Mouse (Mus musculus): ENCODE measurements around the gene Krit1. TPM values are rescaled to one million over a fixed set of nuclear protein-coding genes. Genes with fewer than 3 reads are reported as not detected.

Gene Krit1
- 56.9 and 68.8 TPM in 2 replicates for polyA plus RNA-seq (2014; fragmentation: Nextera tagmentation; extraction: Ambion mirVana)

- DNase-seq (peak; percentile 94), ATAC-seq (ENCODE audit: low FRiP score, low TSS enrichment) (peak; percentile 96)
- Histone ChIP-seq H3K27me3 (ENCODE audit: control insufficient read depth, insufficient read depth, low read length) (no peaks in the 10 kb centered on the region), H3K4me1 (ENCODE audit: control insufficient read depth, insufficient read depth, low read length) (peaks cover 16% of the 10 kb centered on the region), H3K9ac (replicated peaks; ENCODE audit: low read length) (peak within 1 kb of the TSS; percentile 83), H3K4me3 (replicated peaks; ENCODE audit: low read depth, low read length) (peak within 1 kb of the TSS; percentile 87), H3K27ac (replicated peaks; ENCODE audit: low read depth, low read length) (peak within 1 kb of the TSS; percentile 90), H3K4me2 (ENCODE audit: low read length) (peak within 1 kb of the TSS; percentile 87), H3K9me3 (ENCODE audit: control insufficient read depth, low read length) (no peaks in the 10 kb centered on the region), H3K36me3 (ENCODE audit: control insufficient read depth, insufficient read depth, low read length) (peaks cover 4% of the 10 kb centered on the region; the same call in 1 of the 2 replicates)
- WGBS: under 1% methylated on average over 87 of the region's 109 CpGs
Observed at GRCm38 (mm10) chr5:3802433-3803291, at the start of gene Krit1, which contains the start of gene Ankib1. Gene Krit1, plus strand, starts transcription at chr5:3803184. Gene Ankib1, minus strand, starts transcription at chr5:3802925.

- Histone ChIP-seq H3K36me3 (ENCODE audit: control insufficient read depth, insufficient read depth, low read length) (0 out of 2 replicates have a peak, but pooled peaks cover 7% of the 10 kb centered on the region), H3K27ac (replicated peaks; ENCODE audit: low read depth, low read length) (peak overlapping the region; percentile 41; the same call in 1 of the 2 replicates), H3K4me1 (ENCODE audit: control insufficient read depth, insufficient read depth, low read length) (peaks cover 8% of the 10 kb centered on the region; the same call in 1 of the 2 replicates), H3K9ac (replicated peaks; ENCODE audit: low read length) (no peak overlapping the region), H3K27me3 (ENCODE audit: control insufficient read depth, insufficient read depth, low read length) (no peaks in the 10 kb centered on the region), H3K4me2 (ENCODE audit: low read length) (no peak overlapping the region), H3K9me3 (ENCODE audit: control insufficient read depth, low read length) (no peaks in the 10 kb centered on the region), H3K4me3 (replicated peaks; ENCODE audit: low read depth, low read length) (no peak overlapping the region)
- ATAC-seq (ENCODE audit: low FRiP score, low TSS enrichment) (no peak), DNase-seq (peak; percentile 33)
- 37% methylated on average over 3 of the region's 3 CpGs for WGBS
Observed at GRCm38 (mm10) chr5:3771512-3771911, 31.5 kb upstream of the Krit1 start.

GRCm38 (mm10) chr5:3772017-3772416, 31.0 kb upstream of the Krit1 start:
- Histone ChIP-seq H3K4me3 (replicated peaks; ENCODE audit: low read depth, low read length) (no peak overlapping the region), H3K9ac (replicated peaks; ENCODE audit: low read length) (no peak overlapping the region), H3K4me2 (ENCODE audit: low read length) (no peak overlapping the region), H3K36me3 (ENCODE audit: control insufficient read depth, insufficient read depth, low read length) (0 out of 2 replicates have a peak, but pooled peaks cover 7% of the 10 kb centered on the region), H3K4me1 (ENCODE audit: control insufficient read depth, insufficient read depth, low read length) (peaks cover 8% of the 10 kb centered on the region; the same call in 1 of the 2 replicates), H3K27ac (replicated peaks; ENCODE audit: low read depth, low read length) (peak overlapping the region; percentile 41), H3K27me3 (ENCODE audit: control insufficient read depth, insufficient read depth, low read length) (no peaks in the 10 kb centered on the region), H3K9me3 (ENCODE audit: control insufficient read depth, low read length) (no peaks in the 10 kb centered on the region)
- WGBS: 44% methylated on average over 3 of the region's 3 CpGs
- DNase-seq (peak; percentile 12), ATAC-seq (ENCODE audit: low FRiP score, low TSS enrichment) (no peak)

- Histone ChIP-seq H3K4me1 (ENCODE audit: control insufficient read depth, insufficient read depth, low read length) (no peaks in the 10 kb centered on the region), H3K36me3 (ENCODE audit: control insufficient read depth, insufficient read depth, low read length) (no peaks in the 10 kb centered on the region), H3K9ac (replicated peaks; ENCODE audit: low read length) (no peak overlapping the region), H3K27ac (replicated peaks; ENCODE audit: low read depth, low read length) (no peak overlapping the region), H3K4me2 (ENCODE audit: low read length) (no peak overlapping the region), H3K4me3 (replicated peaks; ENCODE audit: low read depth, low read length) (no peak overlapping the region), H3K27me3 (ENCODE audit: control insufficient read depth, insufficient read depth, low read length) (no peaks in the 10 kb centered on the region), H3K9me3 (ENCODE audit: control insufficient read depth, low read length) (no peaks in the 10 kb centered on the region)
- no peak for ATAC-seq (ENCODE audit: low FRiP score, low TSS enrichment)
- no peak for DNase-seq
Observed at GRCm38 (mm10) chr5:3782670-3783069, 20.3 kb upstream of the Krit1 start.

GRCm38 (mm10) chr5:3783947-3784681, 18.9 kb upstream of the Krit1 start:
- ATAC-seq (ENCODE audit: low FRiP score, low TSS enrichment): no peak
- Histone ChIP-seq H3K27ac (replicated peaks; ENCODE audit: low read depth, low read length) (no peak overlapping the region), H3K9ac (replicated peaks; ENCODE audit: low read length) (no peak overlapping the region), H3K4me1 (ENCODE audit: control insufficient read depth, insufficient read depth, low read length) (no peaks in the 10 kb centered on the region), H3K4me3 (replicated peaks; ENCODE audit: low read depth, low read length) (no peak overlapping the region), H3K9me3 (ENCODE audit: control insufficient read depth, low read length) (no peaks in the 10 kb centered on the region), H3K36me3 (ENCODE audit: control insufficient read depth, insufficient read depth, low read length) (no peaks in the 10 kb centered on the region), H3K4me2 (ENCODE audit: low read length) (no peak overlapping the region), H3K27me3 (ENCODE audit: control insufficient read depth, insufficient read depth, low read length) (no peaks in the 10 kb centered on the region)
- 93% methylated on average over 2 of the region's 2 CpGs for WGBS
- DNase-seq: no peak

- Histone ChIP-seq H3K27ac (replicated peaks; ENCODE audit: low read depth, low read length) (no peak overlapping the region), H3K4me3 (replicated peaks; ENCODE audit: low read depth, low read length) (no peak overlapping the region), H3K27me3 (ENCODE audit: control insufficient read depth, insufficient read depth, low read length) (no peaks in the 10 kb centered on the region), H3K36me3 (ENCODE audit: control insufficient read depth, insufficient read depth, low read length) (no peaks in the 10 kb centered on the region), H3K9ac (replicated peaks; ENCODE audit: low read length) (no peak overlapping the region), H3K4me1 (ENCODE audit: control insufficient read depth, insufficient read depth, low read length) (no peaks in the 10 kb centered on the region), H3K4me2 (ENCODE audit: low read length) (no peak overlapping the region), H3K9me3 (ENCODE audit: control insufficient read depth, low read length) (no peaks in the 10 kb centered on the region)
- no peak for DNase-seq
- ATAC-seq (ENCODE audit: low FRiP score, low TSS enrichment): no peak
- WGBS: 78% methylated on average over 1 of the region's 1 CpGs
Observed at GRCm38 (mm10) chr5:3784751-3785496, 18.1 kb upstream of the Krit1 start.

GRCm38 (mm10) chr5:3787548-3787947, 15.4 kb upstream of the Krit1 start:
- Histone ChIP-seq H3K27me3 (ENCODE audit: control insufficient read depth, insufficient read depth, low read length) (no peaks in the 10 kb centered on the region), H3K36me3 (ENCODE audit: control insufficient read depth, insufficient read depth, low read length) (no peaks in the 10 kb centered on the region), H3K9me3 (ENCODE audit: control insufficient read depth, low read length) (no peaks in the 10 kb centered on the region), H3K9ac (replicated peaks; ENCODE audit: low read length) (no peak overlapping the region), H3K4me1 (ENCODE audit: control insufficient read depth, insufficient read depth, low read length) (no peaks in the 10 kb centered on the region), H3K27ac (replicated peaks; ENCODE audit: low read depth, low read length) (no peak overlapping the region), H3K4me3 (replicated peaks; ENCODE audit: low read depth, low read length) (no peak overlapping the region), H3K4me2 (ENCODE audit: low read length) (no peak overlapping the region)
- DNase-seq: no peak
- 89% methylated on average over 4 of the region's 4 CpGs for WGBS
- ATAC-seq (ENCODE audit: low FRiP score, low TSS enrichment): no peak

GRCm38 (mm10) chr5:3791048-3791447, 11.9 kb upstream of the Krit1 start:
- ATAC-seq (ENCODE audit: low FRiP score, low TSS enrichment) (no peak), DNase-seq (no peak)
- no peaks in the 10 kb centered on the region for H3K9me3 ChIP-seq (ENCODE audit: control insufficient read depth, low read length)
- no peak overlapping the region for H3K9ac ChIP-seq (replicated peaks; ENCODE audit: low read length)
- H3K27ac ChIP-seq (replicated peaks; ENCODE audit: low read depth, low read length): no peak overlapping the region
- no peaks in the 10 kb centered on the region for H3K4me1 ChIP-seq (ENCODE audit: control insufficient read depth, insufficient read depth, low read length)
- H3K4me2 ChIP-seq (ENCODE audit: low read length): no peak overlapping the region
- H3K36me3 ChIP-seq (ENCODE audit: control insufficient read depth, insufficient read depth, low read length): no peaks in the 10 kb centered on the region
- H3K27me3 ChIP-seq (ENCODE audit: control insufficient read depth, insufficient read depth, low read length): no peaks in the 10 kb centered on the region
- H3K4me3 ChIP-seq (replicated peaks; ENCODE audit: low read depth, low read length): no peak overlapping the region

All from midbrain, embryonic 14.5 days (tissue).